In genomic region chr14:10712522-10712881, GRCm38 (mm10) we compare ENCODE assay signal across 13 mouse cellular contexts.
DNase-seq lines count a peak whose midpoint lies in the region; ATAC-seq lines count a peak whose summit lies in the region.
"Had no signal": no experiment of that assay in that cellular context is flagged by ENCODE, and none has a peak within 500 bp of the region (broad histone marks: within the 10 kb centered on the region; RNA-seq: fewer than 3 reads in every experiment).

No protein-coding gene starts in this region.

- no peaks in the 10 kb centered on the region for H3K9me3 ChIP-seq in forebrain, embryonic 16.5 days (ENCODE audit: control insufficient read depth, low read length)
- no peaks in the 10 kb centered on the region for H3K9me3 ChIP-seq in liver, embryonic 11.5 days (ENCODE audit: control insufficient read depth, low read length)
- H3K9me3 ChIP-seq: stomach, embryonic 15.5 days had no signal

- no peak overlapping the region; the same call in 1 of the 2 replicates for H3K4me2 ChIP-seq in forebrain, embryonic 16.5 days (ENCODE audit: low read length)
- no peak overlapping the region for H3K4me2 ChIP-seq in liver, embryonic 11.5 days
- H3K4me2 ChIP-seq: stomach, embryonic 15.5 days had no signal

- H3K9ac ChIP-seq in forebrain, embryonic 16.5 days (replicated peaks; ENCODE audit: low read depth, low read length) = no peak overlapping the region
- no peak overlapping the region for H3K9ac ChIP-seq in liver, embryonic 11.5 days (ENCODE audit: low read depth, low read length)
- H3K9ac ChIP-seq: stomach, embryonic 15.5 days had no signal

- DNase-seq in left cerebral cortex, adult 9 months (ENCODE audit: low spot score in 2 of 2) = peak; percentile 6 to 9
- DNase-seq in left cerebral cortex, adult 11 months (ENCODE audit: low spot score) = no peak
- DNase-seq in left cerebral cortex, postnatal 10 days (ENCODE audit: extremely low spot score in 1 of 2, low spot score in 2 of 2) = peak; percentile 68 to 72
- peak; percentile 8 for DNase-seq in right cerebral cortex, postnatal 25 days
- no peak for DNase-seq in thymus, adult 18-20 months
- no peak for DNase-seq in liver, embryonic 11.5 days (ENCODE audit: low spot score)
- no peak for DNase-seq in gastrocnemius, adult 8-10 months (ENCODE audit: low spot score in 2 of 2)
- DNase-seq: cerebellum, adult 9-11 months; heart, postnatal 4 days; lung, postnatal 10 days had no signal

- H3K27me3 ChIP-seq in forebrain, embryonic 16.5 days (replicated peaks; ENCODE audit: control insufficient read depth, insufficient read depth, low read length) = no peaks in the 10 kb centered on the region
- no peaks in the 10 kb centered on the region for H3K27me3 ChIP-seq in liver, embryonic 11.5 days (replicated peaks; ENCODE audit: control insufficient read depth, insufficient read depth, low read length)
- H3K27me3 ChIP-seq: CH12.LX; stomach, embryonic 15.5 days had no signal

- 25% methylated on average over 7 of the region's 7 CpGs for WGBS in forebrain, embryonic 16.5 days
- WGBS in liver, embryonic 11.5 days = 88% methylated on average over 7 of the region's 7 CpGs

- H3K27ac ChIP-seq in forebrain, embryonic 16.5 days (ENCODE audit: low read length) = no peak overlapping the region
- H3K27ac ChIP-seq in liver, embryonic 11.5 days (ENCODE audit: low read depth, low read length) = no peak overlapping the region
- H3K27ac ChIP-seq: stomach, embryonic 15.5 days had no signal

- no peak overlapping the region for H3K4me3 ChIP-seq in forebrain, embryonic 16.5 days (replicated peaks; ENCODE audit: low read length)
- H3K4me3 ChIP-seq in liver, embryonic 11.5 days (ENCODE audit: low read depth, low read length) = no peak overlapping the region
- H3K4me3 ChIP-seq: stomach, embryonic 15.5 days had no signal

- intact Hi-C loops in left cerebral cortex, postnatal 10 days (cut with DNase I) = no loop called here

- peak; percentile 77 for ATAC-seq in forebrain, embryonic 16.5 days
- ATAC-seq in liver, embryonic 11.5 days (replicated peaks; ENCODE audit: low FRiP score) = no peak

- H3K36me3 ChIP-seq in forebrain, embryonic 16.5 days (ENCODE audit: control insufficient read depth, insufficient read depth) = no peaks in the 10 kb centered on the region
- H3K36me3 ChIP-seq in liver, embryonic 11.5 days (ENCODE audit: control insufficient read depth, insufficient read depth, low read length) = no peaks in the 10 kb centered on the region
- H3K36me3 ChIP-seq: stomach, embryonic 15.5 days had no signal

- H3K4me1 ChIP-seq in forebrain, embryonic 16.5 days (replicated peaks; ENCODE audit: control insufficient read depth, insufficient read depth, low read length) = peaks cover 11% of the 10 kb centered on the region
- H3K4me1 ChIP-seq in liver, embryonic 11.5 days (replicated peaks; ENCODE audit: control insufficient read depth, insufficient read depth, low read length) = no peaks in the 10 kb centered on the region
- H3K4me1 ChIP-seq: stomach, embryonic 15.5 days had no signal

Comparison
In these comparisons a context has a peak if more than half of its experiments do, and no peak if none do; other contexts are left out.
1. DNase-seq: peak in left cerebral cortex, adult 9 months (2 of 2), left cerebral cortex, postnatal 10 days (2 of 2) and right cerebral cortex, postnatal 25 days (single experiment); none in left cerebral cortex, adult 11 months (single experiment), thymus, adult 18-20 months (0 of 2), liver, embryonic 11.5 days (single experiment) and gastrocnemius, adult 8-10 months (0 of 2).